8 mouse cellular contexts compared by ENCODE assay signal in the genomic region with DNA sequence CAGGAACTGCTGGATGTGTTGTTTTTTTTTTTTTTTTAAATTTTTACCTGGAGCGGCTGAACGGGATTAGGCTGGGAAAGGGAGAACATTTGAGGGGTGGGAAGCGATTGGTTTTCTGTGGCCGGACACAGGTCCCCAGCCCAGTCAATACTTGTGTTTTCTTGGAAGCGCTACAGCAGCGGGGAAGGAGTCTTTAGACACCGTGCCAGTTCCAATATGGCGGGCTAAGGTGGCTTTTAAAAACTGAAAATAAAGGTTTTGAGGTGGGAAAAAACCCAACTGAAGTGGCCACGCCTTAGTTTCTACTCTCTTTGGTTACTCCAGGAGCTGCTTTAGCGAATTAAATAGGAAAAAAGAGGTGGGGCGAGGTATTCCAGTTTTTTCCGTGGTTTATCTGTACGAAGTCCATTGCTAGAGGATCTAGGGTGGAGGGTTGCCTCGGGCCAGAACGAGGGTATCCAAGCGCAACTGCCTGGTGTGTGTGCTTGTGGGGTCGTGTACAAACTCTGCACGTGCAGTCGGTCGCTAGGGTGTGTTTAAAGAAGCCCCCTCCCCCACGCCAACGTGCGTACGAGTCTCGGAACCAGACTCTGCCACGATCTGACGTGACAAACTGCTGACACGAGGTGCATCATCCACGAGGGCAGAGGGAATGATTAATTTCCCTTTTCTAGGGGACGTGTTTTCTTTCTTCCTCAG. TPM values are rescaled to one million over a fixed set of nuclear protein-coding genes. Genes with fewer than 3 reads are reported as not detected.
A peak's percentile ranks its signal among the peaks of the same experiment; 100 is the strongest.
DNase-seq lines count a peak whose midpoint lies in the region; ATAC-seq and TF ChIP-seq lines count a peak whose summit lies in the region.

No protein-coding gene starts in this region.

- DNase-seq in lung, embryonic 14.5 days = peak; percentile 33
- DNase-seq in lung, postnatal 36 days = no peak
- peak; percentile 10 for DNase-seq in brain, adult 2 months (ENCODE audit: low read depth, low spot score)
- DNase-seq in heart, postnatal 0 days (ENCODE audit: low spot score) = no peak
- DNase-seq in liver, embryonic 13.5 days = no peak
- DNase-seq in retina, postnatal 1 day = peak; percentile 58
- no peak for DNase-seq in spleen, postnatal 36 days (ENCODE audit: low spot score in 2 of 2)
- DNase-seq in ovary, postnatal 36 days (ENCODE audit: low spot score) = no peak

- TF ChIP-seq EP300 in heart, postnatal 0 days (IDR thresholded peaks at IDR 0.05; ENCODE audit: low read depth) = no peak

- peaks cover 9% of the 10 kb centered on the region for H3K4me1 ChIP-seq in lung, embryonic 14.5 days (ENCODE audit: insufficient read depth)
- peaks cover 10% of the 10 kb centered on the region for H3K4me1 ChIP-seq in heart, postnatal 0 days (ENCODE audit: control insufficient read depth, insufficient read depth)
- H3K4me1 ChIP-seq in liver, embryonic 13.5 days (replicated peaks) = peaks cover 16% of the 10 kb centered on the region

- H3K4me2 ChIP-seq in lung, embryonic 14.5 days = peak overlapping the region; percentile 96
- peak overlapping the region; percentile 99 for H3K4me2 ChIP-seq in heart, postnatal 0 days (ENCODE audit: low read depth, low read length)
- H3K4me2 ChIP-seq in liver, embryonic 13.5 days = peak overlapping the region; percentile 74

- under 1% methylated on average over 30 of the region's 30 CpGs for WGBS in lung, embryonic 14.5 days
- under 1% methylated on average over 30 of the region's 30 CpGs for WGBS in heart, postnatal 0 days
- under 1% methylated on average over 30 of the region's 30 CpGs for WGBS in liver, embryonic 13.5 days (ENCODE audit: insufficient replicate concordance)

- H3K9me3 ChIP-seq in lung, embryonic 14.5 days (ENCODE audit: low read depth, low read length) = no peaks in the 10 kb centered on the region
- no peaks in the 10 kb centered on the region for H3K9me3 ChIP-seq in heart, postnatal 0 days (replicated peaks; ENCODE audit: control insufficient read depth, low read length)
- no peaks in the 10 kb centered on the region for H3K9me3 ChIP-seq in liver, embryonic 13.5 days (replicated peaks)

- H3K27ac ChIP-seq in lung, embryonic 14.5 days (ENCODE audit: low read depth) = no peak overlapping the region
- no peak overlapping the region for H3K27ac ChIP-seq in heart, postnatal 0 days (ENCODE audit: low read depth)
- no peak overlapping the region for H3K27ac ChIP-seq in liver, embryonic 13.5 days

- no peak; the same call in 1 of the 2 replicates for ATAC-seq in lung, embryonic 14.5 days (ENCODE audit: insufficient read depth)
- no peak for ATAC-seq in heart, postnatal 0 days (ENCODE audit: insufficient read depth, low read depth)
- ATAC-seq in liver, embryonic 13.5 days (ENCODE audit: low read depth) = no peak

- peaks cover 54% of the 10 kb centered on the region for H3K27me3 ChIP-seq in lung, embryonic 14.5 days (ENCODE audit: insufficient read depth, low read length)
- peaks cover 74% of the 10 kb centered on the region for H3K27me3 ChIP-seq in heart, postnatal 0 days (ENCODE audit: control insufficient read depth, insufficient read depth, low read length)
- peaks cover 87% of the 10 kb centered on the region for H3K27me3 ChIP-seq in liver, embryonic 13.5 days

- peak overlapping the region; percentile 55 for H3K4me3 ChIP-seq in lung, embryonic 14.5 days (ENCODE audit: low read depth, low read length)
- H3K4me3 ChIP-seq in heart, postnatal 0 days (ENCODE audit: low read depth, low read length) = peak overlapping the region; percentile 68
- H3K4me3 ChIP-seq in liver, embryonic 13.5 days (replicated peaks) = peak overlapping the region; percentile 59

- H3K36me3 ChIP-seq in lung, embryonic 14.5 days (ENCODE audit: insufficient read depth) = no peaks in the 10 kb centered on the region
- H3K36me3 ChIP-seq in heart, postnatal 0 days (replicated peaks; ENCODE audit: control insufficient read depth, insufficient read depth, low read length) = no peaks in the 10 kb centered on the region
- no peaks in the 10 kb centered on the region for H3K36me3 ChIP-seq in liver, embryonic 13.5 days

- TF ChIP-seq CTCF in lung, embryonic 14.5 days (IDR thresholded peaks at IDR 0.05; ENCODE audit: low read depth) = no peak
- TF ChIP-seq CTCF in heart, postnatal 0 days (IDR thresholded peaks at IDR 0.05; ENCODE audit: low read depth) = no peak

- peak overlapping the region; percentile 2; the same call in 1 of the 2 replicates for H3K9ac ChIP-seq in lung, embryonic 14.5 days
- H3K9ac ChIP-seq in heart, postnatal 0 days (replicated peaks; ENCODE audit: low read depth, low read length) = no peak overlapping the region
- H3K9ac ChIP-seq in liver, embryonic 13.5 days = no peak overlapping the region

RNA-seq across cellular contexts. Expression of a gene that starts 3.3 kb away (rescaled TPM):
- polyA plus RNA-seq in lung, embryonic 14.5 days (2014; fragmentation: Nextera tagmentation; extraction: Ambion mirVana) = 1.8 and 1.9 TPM in 2 replicates
- total RNA-seq in heart, postnatal 0 days (2014; rRNA removed; ENCODE audit: low replicate concordance) = 0.54 and 1.9 TPM in 2 replicates
- 0.51 and 0.66 TPM in 2 replicates for polyA plus RNA-seq in heart, postnatal 0 days (2015; fragmentation: Nextera tagmentation; extraction: Ambion mirVana)
- 0.31 and 0.34 TPM in 2 replicates for polyA plus RNA-seq in liver, embryonic 13.5 days (2015; fragmentation: Nextera tagmentation; extraction: Ambion mirVana)

Comparison
In these comparisons a context has a peak if more than half of its experiments do, and no peak if none do; other contexts are left out.
1. DNase-seq: peak in lung, embryonic 14.5 days (single experiment), brain, adult 2 months (single experiment) and retina, postnatal 1 day (single experiment); none in lung, postnatal 36 days (single experiment), heart, postnatal 0 days (single experiment), liver, embryonic 13.5 days (single experiment), spleen, postnatal 36 days (0 of 2) and ovary, postnatal 36 days (single experiment).
2. Peak in every context shown above with its lines, with median percentiles within 50 percentile points of each other: H3K4me2 ChIP-seq and H3K4me3 ChIP-seq.